13 mouse cellular contexts compared by ENCODE assay signal in the genomic region with DNA sequence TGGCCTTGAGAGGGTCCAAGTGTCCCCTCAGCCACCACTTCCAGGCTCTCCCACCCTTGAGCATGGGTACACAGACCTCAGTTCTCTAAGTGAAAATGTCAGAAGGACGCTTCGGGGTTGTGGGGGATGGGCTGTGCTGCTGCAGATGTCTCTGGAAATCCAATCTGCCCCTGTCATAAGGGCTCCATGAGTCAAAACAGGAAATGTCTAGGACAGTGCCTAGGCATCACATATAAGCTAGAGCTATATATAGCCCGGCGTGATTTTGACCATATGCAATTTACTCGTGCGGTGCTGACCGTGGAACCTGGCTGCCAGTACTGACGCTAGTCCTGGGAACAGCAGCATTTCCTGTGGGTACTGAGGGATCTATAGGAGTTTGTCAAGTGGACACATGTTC. TPM values are rescaled to one million over a fixed set of nuclear protein-coding genes. Genes with fewer than 3 reads are reported as not detected.
DNase-seq lines count a peak whose midpoint lies in the region; ATAC-seq and TF ChIP-seq lines count a peak whose summit lies in the region.
"Had no signal": no experiment of that assay in that cellular context is flagged by ENCODE, and none has a peak within 500 bp of the region (broad histone marks: within the 10 kb centered on the region; RNA-seq: fewer than 3 reads in every experiment).

No protein-coding gene starts in this region.

- ATAC-seq in kidney, embryonic 15.5 days (replicated peaks; ENCODE audit: low FRiP score): 0 out of 2 replicates have a peak, but pooled peaks have one; percentile 45
- ATAC-seq in kidney, embryonic 16.5 days (ENCODE audit: low FRiP score, low TSS enrichment): no peak
- ATAC-seq in liver, postnatal 0 days: peak; percentile 72
- ATAC-seq in hindbrain, postnatal 0 days: no peak

- no peaks in the 10 kb centered on the region for H3K27me3 ChIP-seq in kidney, embryonic 15.5 days
- H3K27me3 ChIP-seq in kidney, embryonic 16.5 days (ENCODE audit: insufficient read depth, low read length): no peaks in the 10 kb centered on the region
- no peaks in the 10 kb centered on the region for H3K27me3 ChIP-seq in CH12.LX (replicated peaks)
- H3K27me3 ChIP-seq in embryonic facial prominence, embryonic 10.5 days (replicated peaks; ENCODE audit: low read depth, poor library complexity, severe bottlenecking): no peaks in the 10 kb centered on the region
- H3K27me3 ChIP-seq in liver, postnatal 0 days (ENCODE audit: insufficient read depth, low read length): no peaks in the 10 kb centered on the region
- no peaks in the 10 kb centered on the region for H3K27me3 ChIP-seq in hindbrain, postnatal 0 days (ENCODE audit: insufficient read depth, low read length)
- H3K27me3 ChIP-seq: embryonic facial prominence, embryonic 12.5 days; neural tube, embryonic 12.5 days had no signal

- WGBS in kidney, embryonic 15.5 days: 57% methylated on average over 8 of the region's 8 CpGs
- WGBS in kidney, embryonic 16.5 days: 63% methylated on average over 8 of the region's 8 CpGs
- WGBS in embryonic facial prominence, embryonic 10.5 days: 66% methylated on average over 8 of the region's 8 CpGs
- 37% methylated on average over 8 of the region's 8 CpGs for WGBS in liver, postnatal 0 days (ENCODE audit: insufficient replicate concordance)
- WGBS in hindbrain, postnatal 0 days: 84% methylated on average over 8 of the region's 8 CpGs

- H3K4me3 ChIP-seq in kidney, embryonic 15.5 days (replicated peaks): no peak overlapping the region
- no peak overlapping the region for H3K4me3 ChIP-seq in kidney, embryonic 16.5 days (ENCODE audit: low read length)
- no peak overlapping the region for H3K4me3 ChIP-seq in CH12.LX (replicated peaks in 1 of 3; ENCODE audit: low read depth in 2 of 3, low read length in 2 of 3, poor library complexity in 1 of 3)
- H3K4me3 ChIP-seq in embryonic facial prominence, embryonic 10.5 days: no peak overlapping the region
- no peak overlapping the region for H3K4me3 ChIP-seq in liver, postnatal 0 days (ENCODE audit: low read depth, low read length)
- H3K4me3 ChIP-seq in hindbrain, postnatal 0 days (ENCODE audit: low read length): no peak overlapping the region
- H3K4me3 ChIP-seq: embryonic facial prominence, embryonic 12.5 days; left cerebral cortex, adult 2 months; neural tube, embryonic 12.5 days had no signal

- no peak overlapping the region for H3K9ac ChIP-seq in kidney, embryonic 15.5 days
- H3K9ac ChIP-seq in kidney, embryonic 16.5 days (replicated peaks; ENCODE audit: low read length): no peak overlapping the region
- H3K9ac ChIP-seq in CH12.LX (ENCODE audit: insufficient read depth, low read depth): no peak overlapping the region
- no peak overlapping the region for H3K9ac ChIP-seq in liver, postnatal 0 days (replicated peaks)
- no peak overlapping the region for H3K9ac ChIP-seq in hindbrain, postnatal 0 days (replicated peaks; ENCODE audit: low read length)
- H3K9ac ChIP-seq: embryonic facial prominence, embryonic 12.5 days; neural tube, embryonic 12.5 days had no signal

- H3K4me2 ChIP-seq in kidney, embryonic 15.5 days: no peak overlapping the region
- H3K4me2 ChIP-seq in kidney, embryonic 16.5 days (replicated peaks; ENCODE audit: low read depth, low read length): no peak overlapping the region
- peak overlapping the region; percentile 42 for H3K4me2 ChIP-seq in CH12.LX (ENCODE audit: insufficient read depth, low read depth, poor library complexity, severe bottlenecking)
- H3K4me2 ChIP-seq in liver, postnatal 0 days (ENCODE audit: low read depth, low read length): 0 out of 2 replicates have a peak overlapping the region, but pooled peaks have one; percentile 7
- H3K4me2 ChIP-seq in hindbrain, postnatal 0 days (ENCODE audit: low read depth, low read length): no peak overlapping the region
- H3K4me2 ChIP-seq: embryonic facial prominence, embryonic 12.5 days; neural tube, embryonic 12.5 days had no signal

- dilution Hi-C loops in CH12.LX (cut with MboI; ENCODE audit: extremely low pct_ligation_motif_present, extremely low pct_unique_long_range_greater_than_20kb, low sequenced_read_pairs): no loop called here

- peak; percentile 80 for DNase-seq in CH12.LX (ENCODE audit: extremely low read depth)
- DNase-seq in embryonic facial prominence, embryonic 10.5 days (ENCODE audit: low spot score): peak; percentile 35
- peak; percentile 42 for DNase-seq in liver, postnatal 0 days
- no peak for DNase-seq in hindbrain, postnatal 0 days (ENCODE audit: low spot score)
- DNase-seq in adrenal gland, postnatal 4 days (ENCODE audit: low spot score in 2 of 2): no peak
- DNase-seq: kidney, postnatal 25 days; right cerebral cortex, postnatal 14 days had no signal

- peaks cover 27% of the 10 kb centered on the region for H3K4me1 ChIP-seq in kidney, embryonic 15.5 days
- 0 out of 2 replicates have a peak, but pooled peaks cover 8% of the 10 kb centered on the region for H3K4me1 ChIP-seq in kidney, embryonic 16.5 days (ENCODE audit: insufficient read depth, low read length)
- peaks cover 37 to 80% of the 10 kb centered on the region in 2 experiments for H3K4me1 ChIP-seq in CH12.LX (ENCODE audit: control insufficient read depth in 1 of 2, insufficient read depth in 2 of 2)
- H3K4me1 ChIP-seq in embryonic facial prominence, embryonic 10.5 days: peaks cover 57% of the 10 kb centered on the region
- H3K4me1 ChIP-seq in liver, postnatal 0 days (ENCODE audit: insufficient read depth): 0 out of 2 replicates have a peak, but pooled peaks cover 2% of the 10 kb centered on the region
- H3K4me1 ChIP-seq in hindbrain, postnatal 0 days (ENCODE audit: insufficient read depth, low read length): no peaks in the 10 kb centered on the region

- no peak; the same call in 1 of the 2 replicates for TF ChIP-seq RAD21 in CH12.LX (IDR thresholded peaks at IDR 0.05; ENCODE audit: low read depth, low read length)

- H3K79me2 ChIP-seq in CH12.LX (replicated peaks; ENCODE audit: control insufficient read depth, extremely low read depth, insufficient read depth, poor library complexity, severe bottlenecking): no peaks in the 10 kb centered on the region

- 0 out of 2 replicates have a peak overlapping the region, but pooled peaks have one; percentile 37 for H3K27ac ChIP-seq in kidney, embryonic 15.5 days
- H3K27ac ChIP-seq in kidney, embryonic 16.5 days (ENCODE audit: low read length): no peak overlapping the region
- no peak overlapping the region for H3K27ac ChIP-seq in CH12.LX (ENCODE audit: insufficient read depth, low read depth)
- H3K27ac ChIP-seq in embryonic facial prominence, embryonic 10.5 days (replicated peaks): peak overlapping the region; percentile 26; the same call in 1 of the 2 replicates
- no peak overlapping the region for H3K27ac ChIP-seq in liver, postnatal 0 days (ENCODE audit: low read depth)
- H3K27ac ChIP-seq in hindbrain, postnatal 0 days: no peak overlapping the region
- H3K27ac ChIP-seq: embryonic facial prominence, embryonic 12.5 days; left cerebral cortex, adult 2 months; neural tube, embryonic 12.5 days had no signal

- TF ChIP-seq CTCF in CH12.LX (conservative IDR thresholded peaks at IDR 0.05 in 1 of 2, IDR thresholded peaks at IDR 0.05 in 1 of 2; ENCODE audit: low read depth in 2 of 2, low read length in 2 of 2): no peak
- TF ChIP-seq CTCF in liver, postnatal 0 days (IDR thresholded peaks at IDR 0.05; ENCODE audit: low read depth): no peak
- TF ChIP-seq CTCF in hindbrain, postnatal 0 days (IDR thresholded peaks at IDR 0.05; ENCODE audit: low read depth): no peak

- H3K9me3 ChIP-seq in kidney, embryonic 15.5 days (replicated peaks): no peaks in the 10 kb centered on the region
- no peaks in the 10 kb centered on the region for H3K9me3 ChIP-seq in kidney, embryonic 16.5 days (ENCODE audit: low read length)
- H3K9me3 ChIP-seq in CH12.LX (replicated peaks; ENCODE audit: low read length): no peaks in the 10 kb centered on the region
- H3K9me3 ChIP-seq in embryonic facial prominence, embryonic 10.5 days: no peaks in the 10 kb centered on the region
- H3K9me3 ChIP-seq in liver, postnatal 0 days (ENCODE audit: low read length): no peaks in the 10 kb centered on the region
- H3K9me3 ChIP-seq in hindbrain, postnatal 0 days (ENCODE audit: low read length): no peaks in the 10 kb centered on the region
- H3K9me3 ChIP-seq: embryonic facial prominence, embryonic 12.5 days; G1E; neural tube, embryonic 12.5 days had no signal

- TF ChIP-seq EP300 in CH12.LX (IDR thresholded peaks at IDR 0.05; ENCODE audit: low read length): peak; percentile 71
- TF ChIP-seq EP300 in liver, postnatal 0 days (IDR thresholded peaks at IDR 0.05; ENCODE audit: low read depth): no peak

- TF ChIP-seq POLR2A in CH12.LX (IDR thresholded peaks at IDR 0.05; ENCODE audit: low read depth, low read length): no peak

- no peaks in the 10 kb centered on the region for H3K36me3 ChIP-seq in kidney, embryonic 15.5 days
- no peaks in the 10 kb centered on the region for H3K36me3 ChIP-seq in kidney, embryonic 16.5 days (ENCODE audit: insufficient read depth, low read length)
- H3K36me3 ChIP-seq in CH12.LX (replicated peaks in 1 of 2; ENCODE audit: control insufficient read depth in 1 of 2, insufficient read depth in 1 of 2, low read length in 1 of 2): peaks cover 0 to 27% of the 10 kb centered on the region in 2 experiments
- peaks cover 11% of the 10 kb centered on the region; the same call in 1 of the 2 replicates for H3K36me3 ChIP-seq in embryonic facial prominence, embryonic 10.5 days (replicated peaks)
- H3K36me3 ChIP-seq in liver, postnatal 0 days (replicated peaks; ENCODE audit: insufficient read depth, low read length): no peaks in the 10 kb centered on the region
- 0 out of 2 replicates have a peak, but pooled peaks cover 7% of the 10 kb centered on the region for H3K36me3 ChIP-seq in hindbrain, postnatal 0 days (ENCODE audit: insufficient read depth, low read length)
- H3K36me3 ChIP-seq: embryonic facial prominence, embryonic 12.5 days; G1E had no signal

- in situ Hi-C loops in CH12.LX (cut with MboI; ENCODE audit: low pct_ligation_motif_present, low pct_unique_long_range_greater_than_20kb, low sequenced_read_pairs): no loop called here

RNA-seq across cellular contexts. Expression of a gene that starts 20.2 kb away (rescaled TPM):
- polyA plus RNA-seq in kidney, embryonic 15.5 days (2015; fragmentation: Nextera tagmentation; extraction: Ambion mirVana): 14.5 and 17.3 TPM in 2 replicates
- 20.5 TPM in 2 replicates for polyA plus RNA-seq in kidney, embryonic 16.5 days (2015; fragmentation: Nextera tagmentation; extraction: Ambion mirVana)
- total RNA-seq in CH12.LX (2012; rRNA removed) (7.5 and 9.1 TPM in 2 replicates), CH12.LX (2014; rRNA removed) (2.4 and 2.8 TPM in 2 replicates)
- polyA plus RNA-seq in CH12.LX (2012; ENCODE audit: insufficient read length, low read depth): 7.0 and 9.0 TPM in 2 replicates
- 21.4 TPM in 2 replicates for polyA plus RNA-seq in embryonic facial prominence, embryonic 10.5 days (2016; fragmentation: Nextera tagmentation; extraction: Ambion mirVana)
- 1.7 TPM in 2 replicates for polyA plus RNA-seq in liver, postnatal 0 days (2015; fragmentation: Nextera tagmentation; extraction: Ambion mirVana)
- total RNA-seq in hindbrain, postnatal 0 days (2014; rRNA removed): 40.5 and 47.6 TPM in 2 replicates
- 26.7 and 26.8 TPM in 2 replicates for polyA plus RNA-seq in hindbrain, postnatal 0 days (2015; fragmentation: Nextera tagmentation; extraction: Ambion mirVana)
- total RNA-seq in adrenal gland, postnatal 4 days (2021): 10 to 100 TPM; 18.4 to 23.4 TPM

RNA-seq across cellular contexts. Expression of a gene that starts 48.3 kb away (rescaled TPM):
- 1,575 and 1,603 TPM in 2 replicates for polyA plus RNA-seq in kidney, embryonic 15.5 days (2015; fragmentation: Nextera tagmentation; extraction: Ambion mirVana)
- 1,752 and 1,857 TPM in 2 replicates for polyA plus RNA-seq in kidney, embryonic 16.5 days (2015; fragmentation: Nextera tagmentation; extraction: Ambion mirVana)
- total RNA-seq in CH12.LX (2012; rRNA removed): not detected in 2 replicates
- not detected in 2 replicates for total RNA-seq in CH12.LX (2014; rRNA removed)
- polyA plus RNA-seq in CH12.LX (2012; ENCODE audit: insufficient read length, low read depth): not detected in 2 replicates
- polyA plus RNA-seq in embryonic facial prominence, embryonic 10.5 days (2016; fragmentation: Nextera tagmentation; extraction: Ambion mirVana): 1,061 and 1,072 TPM in 2 replicates
- 24.0 and 29.6 TPM in 2 replicates for polyA plus RNA-seq in liver, postnatal 0 days (2015; fragmentation: Nextera tagmentation; extraction: Ambion mirVana)
- 214 and 215 TPM in 2 replicates for total RNA-seq in hindbrain, postnatal 0 days (2014; rRNA removed)
- 161 TPM in 2 replicates for polyA plus RNA-seq in hindbrain, postnatal 0 days (2015; fragmentation: Nextera tagmentation; extraction: Ambion mirVana)
- total RNA-seq in adrenal gland, postnatal 4 days (2021): 100 to 1,000 TPM; 366 to 430 TPM
- polyA plus RNA-seq: G1E had no signal

Comparison
In these comparisons a context has a peak if more than half of its experiments do, and no peak if none do; other contexts are left out.
1. ATAC-seq: peak in kidney, embryonic 15.5 days (single experiment) and liver, postnatal 0 days (single experiment); none in kidney, embryonic 16.5 days (single experiment) and hindbrain, postnatal 0 days (single experiment).
2. H3K27ac ChIP-seq: peak in kidney, embryonic 15.5 days (single experiment) and embryonic facial prominence, embryonic 10.5 days (single experiment); none in kidney, embryonic 16.5 days (single experiment), CH12.LX (single experiment), liver, postnatal 0 days (single experiment) and hindbrain, postnatal 0 days (single experiment).
3. H3K4me2 ChIP-seq: peak in CH12.LX (single experiment) and liver, postnatal 0 days (single experiment); none in kidney, embryonic 15.5 days (single experiment), kidney, embryonic 16.5 days (single experiment) and hindbrain, postnatal 0 days (single experiment).
4. DNase-seq: peak in CH12.LX (single experiment), embryonic facial prominence, embryonic 10.5 days (single experiment) and liver, postnatal 0 days (single experiment); none in hindbrain, postnatal 0 days (single experiment) and adrenal gland, postnatal 4 days (0 of 2).
5. RNA of a gene that starts 48.3 kb away (polyA plus RNA-seq): 1,752 to 1,857 TPM in kidney, embryonic 16.5 days, 1,575 to 1,603 TPM in kidney, embryonic 15.5 days, 1,061 to 1,072 TPM in embryonic facial prominence, embryonic 10.5 days, 161 TPM in hindbrain, postnatal 0 days and 24.0 to 29.6 TPM in liver, postnatal 0 days; not detected in CH12.LX; every median in the first group is over 10 times any median in the second.